Mouse (Mus musculus) hindbrain, embryonic 15.5 days (tissue): ENCODE data around the gene Fap. TPM values are rescaled to one million over a fixed set of nuclear protein-coding genes. Genes with fewer than 3 reads are reported as not detected.

Experiments used
- ATAC-seq: fragments of 200-750 bp; cut with Nextera tagmentation; 2 replicates; pipeline ENCODE4 v1.8.0; 2017; ENCODE audit warnings: low read depth, moderate number of reproducible peaks, moderate TSS enrichment; ENCODE audit not compliant: low FRiP score
- H3K27ac ChIP-seq: fragments of 300-500 bp; sonication (generic); replicated peaks from 2 replicates; pipeline ENCODE4 v1.5.1; 2015; ENCODE audit warnings: mild to moderate bottlenecking, inconsistent platforms
- H3K27me3 ChIP-seq: fragments of 300-500 bp; sonication (generic); 2 replicates; pipeline ENCODE4 v1.6.1; 2015; ENCODE audit warnings: control low read depth, inconsistent platforms
- H3K36me3 ChIP-seq: fragments of 300-500 bp; sonication (generic); 2 replicates; pipeline ENCODE4 v1.6.1; 2015; ENCODE audit warnings: control low read depth, inconsistent platforms
- H3K4me1 ChIP-seq: fragments of 300-500 bp; sonication (generic); replicated peaks from 2 replicates; pipeline ENCODE4 v1.6.1; 2015; ENCODE audit warnings: control low read depth, inconsistent platforms
- H3K4me2 ChIP-seq: fragments of 300-500 bp; sonication (generic); 2 replicates; pipeline ENCODE4 v1.6.1; 2015; ENCODE audit warnings: moderate library complexity, mild to moderate bottlenecking, inconsistent platforms
- H3K4me3 ChIP-seq: fragments of 300-500 bp; sonication (generic); 2 replicates; pipeline ENCODE4 v1.5.1; 2015; ENCODE audit warnings: mild to moderate bottlenecking, inconsistent platforms
- H3K9ac ChIP-seq: fragments of 300-500 bp; sonication (generic); 2 replicates; pipeline ENCODE4 v1.6.1; 2015; ENCODE audit warnings: inconsistent platforms
- H3K9me3 ChIP-seq: fragments of 300-500 bp; sonication (generic); 2 replicates; pipeline ENCODE4 v1.6.1; 2016; ENCODE audit warnings: control low read depth, inconsistent platforms
- WGBS: fragments of 180-500 bp; shearing (Covaris S2); methylation state at CpG from one replicate; pipeline ENCODE4 v1.1.7; 2015; 5-methylcytosine and 5-hydroxymethylcytosine counted together
- polyA plus RNA-seq: library from polyadenylated mRNA; unstranded; fragments of >200 nt; fragmentation: Nextera tagmentation; extraction: Ambion mirVana; gene quantifications from 2 replicates; pipeline ENCODE4 v1.2.1, GENCODE M21; 2015

Gene Fap
- polyA plus RNA-seq, 1 experiment from 2014 or later, result 0.74 TPM

DNA sequence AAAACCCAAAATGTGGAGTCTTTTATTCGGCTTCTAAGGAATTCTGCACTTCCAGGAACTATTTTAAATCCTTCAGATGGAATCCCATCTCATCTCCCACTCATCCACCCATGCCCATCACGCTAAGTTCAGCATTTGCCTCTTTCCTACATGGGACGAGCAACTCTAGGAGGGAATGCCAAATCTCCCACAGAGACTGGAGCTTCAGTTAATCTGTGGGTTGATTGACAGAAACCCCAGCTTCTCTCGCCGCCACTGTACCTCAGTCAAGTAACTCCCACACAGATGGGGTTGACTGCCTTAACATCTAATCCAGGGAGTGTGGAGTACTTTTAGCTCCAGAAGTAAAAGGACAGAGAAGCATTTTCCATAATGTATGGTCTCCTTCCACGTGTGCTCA, 119.8 kb downstream of the Fap start:
- no peak overlapping the region for H3K4me2 ChIP-seq
- no peak overlapping the region for H3K9ac ChIP-seq
- no peak overlapping the region for H3K27ac ChIP-seq
- H3K4me1 ChIP-seq, result no peaks in the 10 kb centered on the region
- WGBS, result 83% methylated on average over 6 of the region's 6 CpGs
- ATAC-seq, result no peak
- no peaks in the 10 kb centered on the region for H3K9me3 ChIP-seq
- no peaks in the 10 kb centered on the region for H3K36me3 ChIP-seq
- no peak overlapping the region for H3K4me3 ChIP-seq
- H3K27me3 ChIP-seq, result 0 out of 2 replicates have a peak, but pooled peaks cover 2% of the 10 kb centered on the region

Other genes starting within 250 kb of the Fap start
- gene Dpp4, start 161.8 kb downstream of the Fap start, polyA plus RNA-seq, result 1.9 and 2.0 TPM in 2 replicates
- gene Gcg, start 90.4 kb downstream of the Fap start, polyA plus RNA-seq, result 0.39 and 0.83 TPM in 2 replicates
- 1.7 and 1.8 TPM in 2 replicates for gene Ifih1, start 72.2 kb upstream of the Fap start, polyA plus RNA-seq
- 4.5 and 4.8 TPM in 2 replicates for gene Gca, start 90.2 kb upstream of the Fap start, polyA plus RNA-seq